Mouse (Mus musculus): ENCODE results near the gene Olfr679.
"Not testable (repeated sequence)": the region's sequence is repeated elsewhere in the genome, so short reads cannot be mapped to it uniquely, and the experiment has no call there.

- not testable (repeated sequence) for TF ChIP-seq EP300 (IDR thresholded peaks at IDR 0.05; ENCODE audit: low read depth)
- peak; percentile 15; the same call in 1 of the 2 replicates for TF ChIP-seq CTCF (IDR thresholded peaks at IDR 0.05; ENCODE audit: low read depth)
Measured at GRCm38 (mm10) chr7:105033836-105034235, 47.2 kb upstream of the Olfr679 start.
